Mouse (Mus musculus): ENCODE measurements around the gene Lrrn2. TPM values are rescaled to one million over a fixed set of nuclear protein-coding genes. Genes with fewer than 3 reads are reported as not detected.

Lrrn2 gene
- polyA plus RNA-seq, 1 experiment: not detected

- Histone ChIP-seq H3K4me1 (ENCODE audit: control insufficient read depth, insufficient read depth, low read length) (no peaks in the 10 kb centered on the region), H3K27ac (ENCODE audit: control insufficient read depth, insufficient read depth, low read depth, low read length, poor library complexity) (no peak overlapping the region), H3K4me3 (replicated peaks; ENCODE audit: control insufficient read depth, low read depth, low read length) (no peak overlapping the region)
- TF ChIP-seq POLR2A (IDR thresholded peaks at IDR 0.05; ENCODE audit: borderline replicate concordance, control insufficient read depth, low read depth, low read length) (no peak), CTCF (IDR thresholded peaks at IDR 0.05; ENCODE audit: control insufficient read depth, insufficient read depth, low read length) (no peak)
- 52% methylated on average over 7 of the region's 7 CpGs for WGBS
Observed at GRCm38 (mm10) chr1:132870327-132870726, 9.7 kb upstream of the Lrrn2 start.

GRCm38 (mm10) chr1:132878951-132879610 is 992 bp upstream of the Lrrn2 start:
- H3K27ac ChIP-seq (ENCODE audit: control insufficient read depth, insufficient read depth, low read depth, low read length, poor library complexity): no peak overlapping the region
- 30% methylated on average over 11 of the region's 11 CpGs for WGBS
- no peak overlapping the region for H3K4me3 ChIP-seq (replicated peaks; ENCODE audit: control insufficient read depth, low read depth, low read length)
- H3K4me1 ChIP-seq (ENCODE audit: control insufficient read depth, insufficient read depth, low read length): no peaks in the 10 kb centered on the region
- TF ChIP-seq CTCF (IDR thresholded peaks at IDR 0.05; ENCODE audit: control insufficient read depth, insufficient read depth, low read length): no peak
- no peak for TF ChIP-seq POLR2A (IDR thresholded peaks at IDR 0.05; ENCODE audit: borderline replicate concordance, control insufficient read depth, low read depth, low read length)

GRCm38 (mm10) chr1:132879801-132880160 is 292 bp upstream of the Lrrn2 start:
- WGBS: 25% methylated on average over 8 of the region's 8 CpGs
- H3K4me1 ChIP-seq (ENCODE audit: control insufficient read depth, insufficient read depth, low read length): no peaks in the 10 kb centered on the region
- H3K27ac ChIP-seq (ENCODE audit: control insufficient read depth, insufficient read depth, low read depth, low read length, poor library complexity): no peak overlapping the region
- no peak overlapping the region for H3K4me3 ChIP-seq (replicated peaks; ENCODE audit: control insufficient read depth, low read depth, low read length)
- no peak for TF ChIP-seq POLR2A (IDR thresholded peaks at IDR 0.05; ENCODE audit: borderline replicate concordance, control insufficient read depth, low read depth, low read length)
- TF ChIP-seq CTCF (IDR thresholded peaks at IDR 0.05; ENCODE audit: control insufficient read depth, insufficient read depth, low read length): no peak

- no peak for TF ChIP-seq POLR2A (IDR thresholded peaks at IDR 0.05; ENCODE audit: borderline replicate concordance, control insufficient read depth, low read depth, low read length)
- TF ChIP-seq CTCF (IDR thresholded peaks at IDR 0.05; ENCODE audit: control insufficient read depth, insufficient read depth, low read length): no peak
- no peak overlapping the region for H3K4me3 ChIP-seq (replicated peaks; ENCODE audit: control insufficient read depth, low read depth, low read length)
- whole genome bisulfite sequencing: 2% methylated on average over 28 of the region's 28 CpGs
Observed at GRCm38 (mm10) chr1:132881041-132881761, 1.1 kb downstream of the Lrrn2 start.

GRCm38 (mm10) chr1:132881836-132882235 is 1.8 kb downstream of the Lrrn2 start:
- TF ChIP-seq CTCF (IDR thresholded peaks at IDR 0.05; ENCODE audit: control insufficient read depth, insufficient read depth, low read length): no peak
- TF ChIP-seq POLR2A (IDR thresholded peaks at IDR 0.05; ENCODE audit: borderline replicate concordance, control insufficient read depth, low read depth, low read length): no peak
- Histone ChIP-seq H3K4me1 (ENCODE audit: control insufficient read depth, insufficient read depth, low read length) (no peaks in the 10 kb centered on the region), H3K4me3 (replicated peaks; ENCODE audit: control insufficient read depth, low read depth, low read length) (no peak overlapping the region), H3K27ac (ENCODE audit: control insufficient read depth, insufficient read depth, low read depth, low read length, poor library complexity) (no peak overlapping the region)
- 46% methylated on average over 9 of the region's 9 CpGs for WGBS

More at GRCm38 (mm10) chr1:132881041-132881761, 1.1 kb downstream of the Lrrn2 start:
- H3K4me1 ChIP-seq (ENCODE audit: control insufficient read depth, insufficient read depth, low read length): no peaks in the 10 kb centered on the region
- H3K27ac ChIP-seq (ENCODE audit: control insufficient read depth, insufficient read depth, low read depth, low read length, poor library complexity): no peak overlapping the region

- TF ChIP-seq CTCF (IDR thresholded peaks at IDR 0.05; ENCODE audit: control insufficient read depth, insufficient read depth, low read length) (no peak), POLR2A (IDR thresholded peaks at IDR 0.05; ENCODE audit: borderline replicate concordance, control insufficient read depth, low read depth, low read length) (no peak)
- WGBS: 45% methylated on average over 4 of the region's 4 CpGs
- no peaks in the 10 kb centered on the region for H3K4me1 ChIP-seq (ENCODE audit: control insufficient read depth, insufficient read depth, low read length)
- no peak overlapping the region for H3K27ac ChIP-seq (ENCODE audit: control insufficient read depth, insufficient read depth, low read depth, low read length, poor library complexity)
- H3K4me3 ChIP-seq (replicated peaks; ENCODE audit: control insufficient read depth, low read depth, low read length): no peak overlapping the region
Observed at GRCm38 (mm10) chr1:132885701-132886100, 5.6 kb downstream of the Lrrn2 start.

- Histone ChIP-seq H3K4me1 (ENCODE audit: control insufficient read depth, insufficient read depth, low read length) (no peaks in the 10 kb centered on the region), H3K27ac (ENCODE audit: control insufficient read depth, insufficient read depth, low read depth, low read length, poor library complexity) (no peak overlapping the region), H3K4me3 (replicated peaks; ENCODE audit: control insufficient read depth, low read depth, low read length) (no peak overlapping the region)
- 50% methylated on average over 4 of the region's 4 CpGs for WGBS
- no peak for TF ChIP-seq POLR2A (IDR thresholded peaks at IDR 0.05; ENCODE audit: borderline replicate concordance, control insufficient read depth, low read depth, low read length)
- no peak for TF ChIP-seq CTCF (IDR thresholded peaks at IDR 0.05; ENCODE audit: control insufficient read depth, insufficient read depth, low read length)
Observed at GRCm38 (mm10) chr1:132886626-132887025, 6.6 kb downstream of the Lrrn2 start.

GRCm38 (mm10) chr1:132888811-132889210 is 8.7 kb downstream of the Lrrn2 start:
- no peak for TF ChIP-seq POLR2A (IDR thresholded peaks at IDR 0.05; ENCODE audit: borderline replicate concordance, control insufficient read depth, low read depth, low read length)
- TF ChIP-seq CTCF (IDR thresholded peaks at IDR 0.05; ENCODE audit: control insufficient read depth, insufficient read depth, low read length): no peak
- WGBS: 62% methylated on average over 4 of the region's 4 CpGs
- Histone ChIP-seq H3K4me1 (ENCODE audit: control insufficient read depth, insufficient read depth, low read length) (no peaks in the 10 kb centered on the region), H3K4me3 (replicated peaks; ENCODE audit: control insufficient read depth, low read depth, low read length) (no peak overlapping the region), H3K27ac (ENCODE audit: control insufficient read depth, insufficient read depth, low read depth, low read length, poor library complexity) (no peak overlapping the region)
